Mouse (Mus musculus) myocyte (in vitro differentiated cells): ENCODE data around the gene Fkrp.

ENCODE experiments used
- E2F4 ChIP-seq: IDR thresholded peaks from one replicate; pipeline ENCODE4 v1.6.1; 2011; ENCODE audit warnings: mild to moderate bottlenecking, control low read depth, moderate library complexity; ENCODE audit not compliant: insufficient read depth
- TCF12 ChIP-seq: IDR thresholded peaks from one replicate; pipeline ENCODE4 v1.6.1; 2011; ENCODE audit warnings: mild to moderate bottlenecking, control low read depth; ENCODE audit not compliant: poor library complexity, insufficient read depth, severe bottlenecking

DNA sequence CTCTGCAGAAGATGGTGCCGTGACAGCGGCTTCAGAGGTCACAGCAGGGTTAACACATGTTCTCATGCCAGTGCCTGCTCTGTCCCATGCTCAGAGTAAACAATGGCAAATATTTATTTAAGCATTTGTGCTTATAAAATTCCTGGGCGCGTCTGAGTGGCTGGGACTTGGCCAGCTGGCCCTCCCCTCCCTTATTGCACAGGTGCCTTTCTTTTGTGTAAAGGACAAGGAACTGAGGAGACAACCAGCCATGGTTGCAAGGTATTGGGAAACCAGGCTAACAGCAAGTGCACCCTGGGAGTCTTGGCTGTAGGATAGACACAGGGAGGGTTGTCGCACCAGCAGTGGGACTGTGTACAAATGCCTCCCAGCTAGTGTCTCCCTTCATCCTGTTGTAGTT, 24.2 kb downstream of the Fkrp start:
- TF ChIP-seq E2F4 (no peak), TCF12 (no peak)
